Mouse (Mus musculus) lung, embryonic 16.5 days (tissue): Measurements from ENCODE around the gene Dars. TPM values are rescaled to one million over a fixed set of nuclear protein-coding genes. Genes with fewer than 3 reads are reported as not detected.
A peak's percentile ranks its signal among the peaks of the same experiment; 100 is the strongest.

Source experiments
- ATAC-seq: fragments of 200-750 bp; cut with Nextera tagmentation; 2 replicates; pipeline ENCODE4 v1.8.0; 2017; ENCODE audit warnings: low read depth, mild to moderate bottlenecking, moderate library complexity
- H3K27ac ChIP-seq: fragments of 300-500 bp; sonication (generic); 2 replicates; pipeline ENCODE4 v1.5.1; 2014; ENCODE audit warnings: mild to moderate bottlenecking, control low read depth, low read length
- H3K27me3 ChIP-seq: fragments of 300-500 bp; sonication (generic); 2 replicates; pipeline ENCODE4 v1.6.1; 2014; ENCODE audit warnings: low read depth, low read length, mixed read lengths; ENCODE audit not compliant: control insufficient read depth, insufficient read depth
- H3K36me3 ChIP-seq: fragments of 300-500 bp; sonication (generic); 2 replicates; pipeline ENCODE4 v1.6.1; 2014; ENCODE audit warnings: low read length; ENCODE audit not compliant: control insufficient read depth, insufficient read depth
- H3K4me1 ChIP-seq: fragments of 300-500 bp; sonication (generic); replicated peaks from 2 replicates; pipeline ENCODE4 v1.6.1; 2014; ENCODE audit warnings: low read length, mixed read lengths; ENCODE audit not compliant: control insufficient read depth, insufficient read depth
- H3K4me2 ChIP-seq: fragments of 300-500 bp; sonication (generic); 2 replicates; pipeline ENCODE4 v1.6.1; 2014; ENCODE audit warnings: low read depth, low read length, control low read depth
- H3K4me3 ChIP-seq: fragments of 300-500 bp; sonication (generic); 2 replicates; pipeline ENCODE4 v1.5.1; 2014; ENCODE audit warnings: mild to moderate bottlenecking, low read length, control low read depth
- H3K9ac ChIP-seq: fragments of 300-500 bp; sonication (generic); 2 replicates; pipeline ENCODE4 v1.6.1; 2014; ENCODE audit warnings: low read length, control low read depth
- H3K9me3 ChIP-seq: fragments of 300-500 bp; sonication (generic); 2 replicates; pipeline ENCODE4 v1.6.1; 2016; ENCODE audit warnings: low read length; ENCODE audit not compliant: control insufficient read depth
- WGBS: fragments of 180-500 bp; shearing (Covaris S2); extraction: QIAGEN DNeasy Blood & Tissue Kit; methylation state at CpG from one replicate; pipeline ENCODE4 v1.1.7; 2014; 5-methylcytosine and 5-hydroxymethylcytosine counted together
- polyA plus RNA-seq: library from polyadenylated mRNA; unstranded; fragments of >200 nt; fragmentation: Nextera tagmentation; extraction: Ambion mirVana; gene quantifications from 2 replicates; pipeline ENCODE4 v1.2.1, GENCODE M21; 2015

Dars gene
- polyA plus RNA-seq, 1 experiment from 2014 or later = 167 TPM

DNA sequence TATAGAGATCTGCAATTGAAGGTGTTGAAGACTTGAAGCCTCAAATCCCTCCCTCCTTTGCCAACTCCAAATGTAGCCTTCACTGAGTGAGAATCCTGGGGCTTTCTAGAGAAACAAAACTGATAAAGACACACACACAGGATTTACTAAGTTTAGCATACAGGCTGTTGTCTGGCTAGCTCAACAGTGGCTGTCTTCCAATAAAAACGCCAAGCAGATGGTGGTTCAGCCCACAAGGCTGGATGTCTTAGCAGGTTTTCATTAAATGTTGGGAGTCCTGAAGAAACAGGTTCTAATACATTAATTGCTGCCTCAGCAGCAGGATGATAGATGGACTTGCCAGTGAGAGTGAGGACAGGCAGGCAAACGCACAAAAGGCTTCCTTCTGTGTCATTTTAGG lies 56.6 kb downstream of the Dars start:
- 58% methylated on average over 2 of the region's 2 CpGs for WGBS
- Histone ChIP-seq H3K36me3 (peaks cover 21% of the 10 kb centered on the region), H3K4me2 (no peak overlapping the region), H3K4me1 (peaks cover 27% of the 10 kb centered on the region), H3K27ac (no peak overlapping the region), H3K27me3 (no peaks in the 10 kb centered on the region), H3K4me3 (no peak overlapping the region), H3K9ac (no peak overlapping the region), H3K9me3 (no peaks in the 10 kb centered on the region)
- no peak for ATAC-seq

DNA sequence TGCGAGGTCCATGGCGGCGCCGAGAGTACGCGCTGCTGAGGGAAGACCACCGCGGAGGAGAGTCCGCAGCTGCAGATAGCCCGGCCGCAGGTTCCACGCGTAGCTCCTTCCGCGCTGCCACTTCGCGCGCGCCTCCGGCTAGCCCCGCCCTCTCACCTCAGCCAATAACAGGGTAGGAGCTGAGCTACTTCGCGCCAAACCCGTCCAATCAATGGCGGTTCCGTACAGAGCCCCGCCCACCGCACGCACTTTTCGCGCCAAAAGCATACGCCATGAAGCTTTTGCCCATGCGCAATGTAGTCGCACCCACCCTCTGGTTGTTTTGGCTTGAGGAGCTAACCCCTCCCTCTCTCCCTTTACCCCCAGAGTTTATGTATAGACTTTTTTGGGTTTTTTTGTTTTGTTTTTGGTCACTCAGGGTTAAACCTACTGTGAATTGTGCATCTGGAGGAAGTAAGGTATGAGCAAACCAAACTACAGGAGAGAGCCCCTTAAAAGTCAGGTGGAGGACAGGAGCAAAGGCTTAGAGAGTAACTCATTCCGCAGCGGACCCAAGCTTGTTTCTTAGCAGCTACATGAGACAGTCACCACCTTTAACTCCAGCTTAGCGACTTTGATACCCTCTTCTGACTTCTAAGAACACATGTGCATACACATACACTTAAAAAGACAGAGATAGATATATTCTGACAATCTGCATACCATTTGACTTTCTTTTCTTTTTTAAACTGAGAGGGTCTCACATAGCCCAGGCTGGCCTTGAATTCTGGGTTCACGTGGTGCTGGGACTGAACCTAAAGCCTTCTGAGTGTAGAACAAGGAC lies 57.4 kb downstream of the Dars start, which contains the start of gene Mcm6:
Mcm6 (minus strand) TSS at position 111 of the 823 bp plus-strand sequence.
- Histone ChIP-seq H3K9me3 (no peaks in the 10 kb centered on the region), H3K36me3 (peaks cover 21% of the 10 kb centered on the region), H3K4me3 (peak within 1 kb of the TSS; percentile 95), H3K4me1 (peaks cover 27% of the 10 kb centered on the region), H3K27me3 (no peaks in the 10 kb centered on the region), H3K9ac (peak within 1 kb of the TSS; percentile 84), H3K4me2 (peak within 1 kb of the TSS; percentile 76), H3K27ac (peak within 1 kb of the TSS; percentile 96)
- 2% methylated on average over 31 of the region's 38 CpGs for WGBS
- peak; percentile 98 for ATAC-seq

DNA sequence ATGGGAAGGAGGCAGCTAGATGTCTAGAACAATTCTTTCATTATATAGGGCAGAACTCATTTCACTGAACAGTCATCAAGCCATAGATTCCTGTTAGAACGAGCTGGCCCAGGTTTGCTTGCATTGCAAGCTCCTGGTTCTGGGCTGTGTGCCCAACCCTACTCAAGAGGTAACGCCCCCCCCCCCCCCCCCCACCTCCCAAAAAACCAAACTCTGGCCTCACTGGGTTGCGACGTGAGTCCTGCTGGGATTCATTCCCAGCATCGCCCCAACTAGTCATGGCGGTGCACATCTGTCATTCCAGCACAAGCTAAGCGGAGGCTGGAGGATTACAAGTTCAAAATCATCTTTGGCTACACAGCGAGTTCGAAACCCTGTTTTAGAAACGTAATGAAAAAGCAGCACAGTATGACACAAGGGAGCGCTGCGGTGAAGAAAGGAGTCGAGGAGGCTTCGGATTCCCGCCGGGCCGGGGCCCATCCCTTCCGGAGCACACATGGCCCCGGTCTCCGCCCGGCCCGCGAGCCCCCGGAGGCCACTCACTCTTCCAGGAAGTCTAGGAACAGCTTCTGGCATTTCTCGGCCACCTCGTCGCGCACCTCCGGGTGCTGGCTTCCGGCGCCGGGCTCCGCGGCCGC lies 58.1 kb downstream of the Dars start:
- peak overlapping the region; percentile 96 for H3K27ac ChIP-seq
- peaks cover 21% of the 10 kb centered on the region for H3K36me3 ChIP-seq
- H3K9me3 ChIP-seq = no peaks in the 10 kb centered on the region
- under 1% methylated on average over 35 of the region's 35 CpGs for WGBS
- H3K9ac ChIP-seq = peak overlapping the region; percentile 84
- peak overlapping the region; percentile 95 for H3K4me3 ChIP-seq
- peaks cover 27% of the 10 kb centered on the region for H3K4me1 ChIP-seq
- H3K27me3 ChIP-seq = no peaks in the 10 kb centered on the region
- H3K4me2 ChIP-seq = peak overlapping the region; percentile 76
- ATAC-seq = peak; percentile 85

DNA sequence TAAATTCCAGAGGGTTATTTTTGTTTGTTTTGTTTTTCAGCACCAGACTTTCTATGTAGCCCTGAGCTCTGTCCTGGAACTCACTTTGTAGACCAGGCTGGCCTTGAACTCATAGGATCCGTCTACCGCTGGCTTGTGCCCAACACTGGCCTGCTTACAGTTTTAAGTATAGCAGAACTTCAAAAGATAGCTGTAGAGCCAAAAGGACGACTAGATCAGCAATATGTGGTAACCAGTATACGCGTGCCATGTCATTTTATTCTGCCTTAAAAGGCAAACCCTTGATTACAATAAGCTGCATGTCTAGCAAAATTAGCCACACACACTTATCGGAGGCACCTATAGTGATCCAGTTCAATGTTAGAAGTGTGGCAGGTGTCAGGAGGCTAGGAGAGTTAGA lies 58.9 kb downstream of the Dars start:
- peak overlapping the region; percentile 84 for H3K9ac ChIP-seq
- H3K4me1 ChIP-seq = peaks cover 27% of the 10 kb centered on the region
- peak overlapping the region; percentile 76 for H3K4me2 ChIP-seq
- no peak for ATAC-seq
- H3K27me3 ChIP-seq = no peaks in the 10 kb centered on the region
- no peaks in the 10 kb centered on the region for H3K9me3 ChIP-seq
- peak overlapping the region; percentile 95 for H3K4me3 ChIP-seq
- peak overlapping the region; percentile 96 for H3K27ac ChIP-seq
- H3K36me3 ChIP-seq = peaks cover 27% of the 10 kb centered on the region
- 37% methylated on average over 6 of the region's 6 CpGs for WGBS

DNA sequence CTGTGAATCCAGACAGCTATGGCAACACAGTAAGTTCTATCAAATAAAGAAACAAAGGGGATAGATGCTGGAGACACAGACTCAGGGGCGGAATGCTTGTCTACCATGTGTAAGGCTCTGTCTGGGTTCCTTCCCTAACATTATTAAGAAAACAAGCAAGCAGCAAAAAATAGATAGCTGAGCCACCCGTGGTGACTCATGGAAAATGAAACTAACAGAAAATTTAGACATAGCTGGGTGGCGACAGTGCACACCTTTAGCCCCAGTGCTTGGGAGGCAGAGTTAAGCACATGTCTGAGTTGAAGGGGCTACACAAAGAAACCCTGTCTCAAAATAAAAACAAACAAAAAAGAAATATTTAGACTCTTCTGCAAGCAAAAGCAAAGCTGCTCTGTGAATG lies 59.7 kb downstream of the Dars start:
- WGBS = 43% methylated on average over 3 of the region's 3 CpGs
- ATAC-seq = no peak
- H3K4me1 ChIP-seq = peaks cover 27% of the 10 kb centered on the region
- no peaks in the 10 kb centered on the region for H3K9me3 ChIP-seq
- peak overlapping the region; percentile 76 for H3K4me2 ChIP-seq
- H3K27me3 ChIP-seq = no peaks in the 10 kb centered on the region
- peaks cover 26% of the 10 kb centered on the region for H3K36me3 ChIP-seq
- H3K4me3 ChIP-seq = peak overlapping the region; percentile 95
- 0 out of 2 replicates have a peak overlapping the region, but pooled peaks have one; percentile 25 for H3K27ac ChIP-seq
- H3K9ac ChIP-seq = peak overlapping the region; percentile 84

DNA sequence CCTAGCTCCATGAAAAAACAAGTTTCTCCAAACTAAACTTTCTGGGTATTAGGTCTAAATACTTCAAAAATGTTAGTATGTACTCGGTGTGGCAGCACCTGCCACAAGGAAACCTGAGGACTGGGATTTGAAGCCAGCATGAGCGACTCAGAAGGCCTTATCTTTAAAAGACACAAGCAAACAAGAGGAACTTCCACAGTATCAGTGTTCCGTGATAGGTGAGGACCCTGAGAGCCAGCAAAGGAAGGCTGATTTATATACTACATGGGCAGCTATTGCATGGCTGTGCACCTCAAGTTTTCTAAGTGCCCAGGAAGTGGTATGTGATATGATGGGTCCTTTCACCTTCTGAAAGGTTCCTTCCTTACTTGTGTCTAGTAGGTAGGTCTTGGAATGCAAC lies 64.1 kb downstream of the Dars start:
- no peaks in the 10 kb centered on the region for H3K27me3 ChIP-seq
- no peak overlapping the region for H3K27ac ChIP-seq
- no peak overlapping the region for H3K4me2 ChIP-seq
- H3K36me3 ChIP-seq = peaks cover 44% of the 10 kb centered on the region
- H3K9ac ChIP-seq = no peak overlapping the region
- no peak for ATAC-seq
- peaks cover 20% of the 10 kb centered on the region for H3K4me1 ChIP-seq
- no peaks in the 10 kb centered on the region for H3K9me3 ChIP-seq
- H3K4me3 ChIP-seq = no peak overlapping the region
- WGBS = 75% methylated on average over 3 of the region's 3 CpGs

DNA sequence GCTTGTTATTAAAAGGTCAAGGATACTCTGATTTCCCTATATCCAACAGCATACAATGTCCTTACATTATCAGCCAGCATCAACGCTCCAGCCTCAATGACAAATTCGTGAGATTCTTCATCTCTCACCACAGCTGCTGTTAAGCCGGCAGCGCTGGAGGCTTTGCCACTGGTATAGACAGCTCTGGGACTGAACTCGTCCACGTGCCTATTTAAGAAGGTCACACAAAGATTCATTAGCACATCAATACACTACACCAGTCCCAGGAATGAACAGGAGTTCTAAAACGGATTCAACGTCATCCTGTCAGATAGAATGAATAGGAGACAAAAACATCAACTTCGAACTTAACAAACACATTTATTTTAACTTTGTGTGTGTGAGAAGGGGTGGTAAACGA lies 72.9 kb downstream of the Dars start:
- Histone ChIP-seq H3K9ac (no peak overlapping the region), H3K27ac (no peak overlapping the region), H3K4me1 (no peaks in the 10 kb centered on the region), H3K27me3 (no peaks in the 10 kb centered on the region), H3K36me3 (peaks cover 60% of the 10 kb centered on the region), H3K9me3 (no peaks in the 10 kb centered on the region), H3K4me2 (no peak overlapping the region), H3K4me3 (no peak overlapping the region)
- whole genome bisulfite sequencing = 82% methylated on average over 10 of the region's 10 CpGs
- no peak for ATAC-seq

DNA sequence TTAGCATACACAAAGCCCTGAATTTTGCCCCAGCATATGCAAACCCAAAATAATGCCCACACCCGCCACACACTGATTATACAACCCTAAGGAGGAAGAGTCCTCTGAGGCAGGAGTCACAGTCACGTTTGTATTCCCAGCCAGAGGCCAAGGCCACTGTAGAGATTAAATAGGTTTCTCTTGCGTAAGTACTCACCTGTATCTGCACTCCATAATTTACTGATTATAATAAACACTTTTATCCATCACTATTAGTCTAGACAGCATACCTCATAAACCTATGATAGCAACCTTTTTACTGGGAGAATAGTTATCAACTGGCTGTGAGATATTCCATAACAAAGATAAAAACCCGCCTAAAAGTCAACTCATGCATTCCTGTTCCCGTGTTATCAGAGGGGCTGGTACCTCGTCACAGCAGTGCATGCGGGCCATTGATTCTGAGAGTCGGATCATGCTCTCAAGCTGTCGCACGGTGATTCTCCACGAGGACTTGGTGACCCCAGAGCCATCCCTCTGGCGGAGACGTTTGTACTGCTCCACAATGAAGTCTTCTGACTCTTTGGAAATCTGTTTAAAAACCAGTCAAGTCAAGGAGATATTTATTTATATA lies 79.4 kb downstream of the Dars start:
- H3K4me2 ChIP-seq = no peak overlapping the region
- peaks cover 51% of the 10 kb centered on the region for H3K36me3 ChIP-seq
- H3K9me3 ChIP-seq = no peaks in the 10 kb centered on the region
- H3K4me1 ChIP-seq = no peaks in the 10 kb centered on the region
- H3K4me3 ChIP-seq = no peak overlapping the region
- 78% methylated on average over 13 of the region's 13 CpGs for WGBS
- no peak overlapping the region for H3K27ac ChIP-seq
- no peak for ATAC-seq
- no peaks in the 10 kb centered on the region for H3K27me3 ChIP-seq
- H3K9ac ChIP-seq = no peak overlapping the region

DNA sequence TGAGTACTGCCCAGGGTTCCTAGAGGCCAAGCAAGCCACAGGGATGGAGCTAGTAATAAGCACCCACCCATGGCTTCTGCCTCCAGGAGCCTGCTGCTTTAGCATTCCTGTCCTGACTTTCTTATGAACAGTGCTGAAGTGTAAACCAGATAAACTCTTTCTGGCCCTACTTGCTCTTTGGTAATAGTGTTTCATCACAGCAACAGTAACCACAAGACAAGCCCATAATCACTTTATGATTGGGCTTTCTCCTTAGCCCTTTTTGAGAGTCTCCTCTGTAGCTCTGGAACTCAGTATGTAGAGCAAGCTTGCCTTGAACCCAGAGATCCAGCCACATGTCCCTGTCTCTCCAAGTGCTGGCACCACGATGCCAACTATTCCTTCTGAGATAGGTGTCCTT lies 86.9 kb downstream of the Dars start:
- ATAC-seq = no peak
- Histone ChIP-seq H3K4me2 (no peak overlapping the region), H3K4me3 (no peak overlapping the region), H3K27ac (no peak overlapping the region), H3K9ac (no peak overlapping the region), H3K36me3 (peaks cover 46% of the 10 kb centered on the region), H3K4me1 (no peaks in the 10 kb centered on the region), H3K27me3 (no peaks in the 10 kb centered on the region), H3K9me3 (no peaks in the 10 kb centered on the region)
- WGBS = 89% methylated on average over 1 of the region's 1 CpGs
